Mouse (Mus musculus) ES-Bruce4 (cell line): ENCODE data around the gene Stn1. TPM values are rescaled to one million over a fixed set of nuclear protein-coding genes. Genes with fewer than 3 reads are reported as not detected.

Experiments
- H3K27ac ChIP-seq: 2 replicates; pipeline ENCODE4 v1.5.1; 2012; ENCODE audit warnings: low read length, inconsistent platforms; ENCODE audit not compliant: insufficient read depth
- H3K27me3 ChIP-seq: 2 replicates; pipeline ENCODE4 v1.6.1; 2012; ENCODE audit warnings: mild to moderate bottlenecking, low read length, inconsistent platforms; ENCODE audit not compliant: control insufficient read depth, poor library complexity, insufficient read depth, severe bottlenecking
- H3K36me3 ChIP-seq: 2 replicates; pipeline ENCODE4 v1.6.1; 2012; ENCODE audit warnings: inconsistent platforms, mild to moderate bottlenecking, low read length, moderate library complexity; ENCODE audit not compliant: control insufficient read depth, poor library complexity, insufficient read depth, severe bottlenecking
- H3K4me1 ChIP-seq: one replicate; pipeline ENCODE4 v1.8.1; 2011; ENCODE audit warnings: low read length; ENCODE audit not compliant: control insufficient read depth, insufficient read depth
- H3K4me3 ChIP-seq: 2 replicates; pipeline ENCODE4 v1.5.1; 2011; ENCODE audit warnings: low read depth, mild to moderate bottlenecking, low read length
- H3K9ac ChIP-seq: 2 replicates; pipeline ENCODE4 v1.6.1; 2012; ENCODE audit warnings: low read depth, mild to moderate bottlenecking, inconsistent platforms; ENCODE audit not compliant: poor library complexity, severe bottlenecking
- H3K9me3 ChIP-seq: replicated peaks from 2 replicates; pipeline ENCODE4 v1.6.1; 2012; ENCODE audit warnings: mild to moderate bottlenecking, low read length, inconsistent platforms; ENCODE audit not compliant: control insufficient read depth, poor library complexity, insufficient read depth, severe bottlenecking
- CTCF ChIP-seq: IDR thresholded peaks from one replicate; pipeline ENCODE4 v1.8.1; 2011; ENCODE audit warnings: low read depth, low read length
- EP300 ChIP-seq: IDR thresholded peaks from 2 replicates; pipeline ENCODE4 v1.6.1; 2011; ENCODE audit warnings: low read depth, low read length; ENCODE audit not compliant: insufficient read depth
- POLR2A ChIP-seq: IDR thresholded peaks from one replicate; pipeline ENCODE4 v1.8.1; 2011; ENCODE audit warnings: low read length; ENCODE audit not compliant: insufficient read depth
- polyA plus RNA-seq: library from polyadenylated mRNA; stranded (reverse); fragments of >200 nt; gene quantifications from 2 replicates; pipeline ENCODE4 v1.2.4, GENCODE M21; 2011; ENCODE audit warnings: low read depth; ENCODE audit not compliant: missing spikeins, insufficient read depth, insufficient read length

Stn1 gene
- polyA plus RNA-seq, 1 experiment: 41.4 TPM

- H3K36me3 ChIP-seq: no peaks in the 10 kb centered on the region
- H3K4me1 ChIP-seq: peaks cover 1% of the 10 kb centered on the region
- H3K4me3 ChIP-seq: no peak overlapping the region
- H3K9ac ChIP-seq: no peak overlapping the region
- no peak overlapping the region for H3K27ac ChIP-seq
- no peaks in the 10 kb centered on the region for H3K9me3 ChIP-seq
- H3K27me3 ChIP-seq: no peaks in the 10 kb centered on the region
- TF ChIP-seq POLR2A: no peak
- TF ChIP-seq EP300: no peak
- TF ChIP-seq CTCF: no peak
Observed at GRCm38 (mm10) chr19:47561996-47562441, 24.7 kb upstream of the Stn1 start.

- no peaks in the 10 kb centered on the region for H3K27me3 ChIP-seq
- no peaks in the 10 kb centered on the region for H3K9me3 ChIP-seq
- H3K27ac ChIP-seq: no peak overlapping the region
- TF ChIP-seq CTCF: no peak
- no peak for TF ChIP-seq POLR2A
- TF ChIP-seq EP300: no peak
- H3K36me3 ChIP-seq: no peaks in the 10 kb centered on the region
- no peak overlapping the region for H3K4me3 ChIP-seq
- peaks cover 1% of the 10 kb centered on the region for H3K4me1 ChIP-seq
- H3K9ac ChIP-seq: no peak overlapping the region
Observed at GRCm38 (mm10) chr19:47560544-47561161, 23.3 kb upstream of the Stn1 start.

- TF ChIP-seq EP300 (no peak), POLR2A (no peak), CTCF (no peak)
- Histone ChIP-seq H3K4me3 (no peak overlapping the region), H3K4me1 (peaks cover 1% of the 10 kb centered on the region), H3K9ac (no peak overlapping the region), H3K36me3 (no peaks in the 10 kb centered on the region), H3K27me3 (no peaks in the 10 kb centered on the region), H3K9me3 (no peaks in the 10 kb centered on the region), H3K27ac (no peak overlapping the region)
Observed at GRCm38 (mm10) chr19:47559751-47560512, 22.6 kb upstream of the Stn1 start.

- no peak for TF ChIP-seq POLR2A
- no peak for TF ChIP-seq CTCF
- no peak for TF ChIP-seq EP300
Observed at GRCm38 (mm10) chr19:47559145-47559544, 21.8 kb upstream of the Stn1 start.

GRCm38 (mm10) chr19:47549584-47549983 lies 12.3 kb upstream of the Stn1 start:
- no peak overlapping the region for H3K27ac ChIP-seq
- H3K27me3 ChIP-seq: no peaks in the 10 kb centered on the region
- H3K4me1 ChIP-seq: no peaks in the 10 kb centered on the region
- H3K9me3 ChIP-seq: no peaks in the 10 kb centered on the region
- H3K4me3 ChIP-seq: no peak overlapping the region
- no peak for TF ChIP-seq CTCF
- no peak for TF ChIP-seq EP300
- no peak for TF ChIP-seq POLR2A
- H3K9ac ChIP-seq: no peak overlapping the region
- no peaks in the 10 kb centered on the region for H3K36me3 ChIP-seq

More at GRCm38 (mm10) chr19:47559145-47559544, 21.8 kb upstream of the Stn1 start:
- no peak overlapping the region for H3K9ac ChIP-seq
- peaks cover 1% of the 10 kb centered on the region for H3K4me1 ChIP-seq
- H3K9me3 ChIP-seq: no peaks in the 10 kb centered on the region
- H3K4me3 ChIP-seq: no peak overlapping the region
- H3K27me3 ChIP-seq: no peaks in the 10 kb centered on the region
- H3K36me3 ChIP-seq: no peaks in the 10 kb centered on the region
- H3K27ac ChIP-seq: no peak overlapping the region

GRCm38 (mm10) chr19:47549174-47549573 lies 11.9 kb upstream of the Stn1 start:
- Histone ChIP-seq H3K9me3 (no peaks in the 10 kb centered on the region), H3K4me3 (no peak overlapping the region), H3K27ac (no peak overlapping the region), H3K4me1 (no peaks in the 10 kb centered on the region), H3K9ac (no peak overlapping the region), H3K36me3 (no peaks in the 10 kb centered on the region), H3K27me3 (no peaks in the 10 kb centered on the region)
- TF ChIP-seq CTCF (no peak), EP300 (no peak), POLR2A (no peak)
